Mouse (Mus musculus): ENCODE results near the gene Hykk.
A peak's percentile ranks its signal among the peaks of the same experiment; 100 is the strongest.

Gene Hykk

DNA sequence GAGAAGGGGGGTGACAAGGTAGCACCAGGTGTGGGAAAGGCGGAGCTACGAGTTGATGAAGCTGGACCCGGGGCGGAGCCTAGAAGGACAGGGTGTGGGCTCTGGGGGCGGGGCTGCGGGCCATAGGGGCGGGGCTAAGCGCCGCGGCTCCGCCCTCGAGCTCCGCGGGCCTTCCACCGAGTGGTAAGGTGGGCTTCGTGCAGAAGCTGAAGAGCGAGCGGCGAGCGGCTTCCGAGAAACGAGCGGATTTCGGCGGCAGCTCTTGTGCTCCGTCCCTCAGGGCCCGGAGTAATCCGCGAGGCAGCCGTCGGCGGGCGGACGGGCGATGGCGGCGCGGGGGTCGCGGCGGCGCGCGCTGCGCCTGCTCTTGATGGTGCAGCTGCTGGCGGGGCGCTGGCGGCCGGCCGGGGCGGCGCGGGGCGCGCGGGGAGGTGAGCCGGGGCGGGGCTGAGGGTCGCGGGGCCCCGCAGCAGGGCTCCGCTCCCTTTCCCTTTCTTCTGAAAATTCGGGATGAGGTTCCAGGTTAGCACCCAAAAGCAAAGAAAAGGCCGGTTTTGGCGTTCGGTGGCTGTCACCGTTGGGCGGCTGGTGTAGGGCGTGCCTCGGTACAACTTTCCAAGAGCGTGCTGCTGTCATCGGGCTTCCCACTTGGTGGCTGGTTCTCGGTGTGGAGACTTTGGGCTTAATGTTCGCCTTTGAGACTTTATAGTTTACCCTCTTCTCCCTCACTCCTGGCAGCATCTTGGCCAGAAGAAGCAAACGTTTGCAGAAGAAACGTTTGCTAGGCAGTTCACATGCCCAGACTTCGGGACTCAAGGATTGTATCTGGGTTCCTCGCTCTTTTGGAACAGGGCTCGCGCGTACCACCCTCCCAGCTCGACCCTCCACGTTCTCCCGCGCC lies 64.5 kb downstream of the Hykk start:
- DNase-seq (ENCODE audit: low spot score in 2 of 2) = peak in 1 of 2 experiments; percentile 61

DNA sequence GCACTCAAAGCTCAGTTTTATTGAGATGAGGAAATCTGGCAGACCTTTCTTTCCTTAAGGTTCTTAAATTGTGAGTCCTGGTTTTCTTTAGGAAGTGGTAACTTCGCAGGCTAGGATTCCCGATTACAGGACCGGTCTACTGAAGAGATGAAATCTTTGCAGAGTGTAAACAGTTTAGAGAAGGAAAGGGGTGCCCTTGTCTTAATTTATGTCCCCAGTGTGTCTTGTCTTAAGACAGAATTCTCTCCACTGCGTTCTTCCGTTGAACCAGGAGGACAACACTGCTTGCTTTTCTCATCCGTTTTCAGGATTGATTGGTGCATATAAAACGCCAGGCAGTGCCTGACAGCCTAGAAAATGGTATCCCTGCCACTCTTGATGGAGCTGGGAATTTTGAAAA lies 65.3 kb downstream of the Hykk start:
- peak in 1 of 2 experiments; percentile 14 for DNase-seq (ENCODE audit: low spot score in 2 of 2)

DNA sequence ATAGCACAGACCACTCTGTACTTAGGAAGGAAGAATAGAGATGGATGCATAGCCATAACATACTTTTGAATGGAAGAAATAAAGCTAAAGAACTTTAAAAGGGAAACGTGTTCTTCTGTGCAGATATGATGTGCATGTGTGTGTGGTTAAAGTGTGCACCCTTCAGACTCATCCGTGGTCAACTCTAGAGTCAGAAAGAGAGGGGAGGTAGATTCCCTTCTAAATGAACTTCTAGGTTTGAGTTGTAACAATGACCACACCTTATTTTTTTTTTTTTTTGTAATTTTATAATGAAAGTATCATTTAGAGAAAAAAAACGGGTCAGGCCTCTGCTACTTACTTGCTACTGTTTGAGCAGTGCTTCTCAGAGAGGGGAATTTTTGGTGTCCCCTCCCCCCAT lies 73.3 kb downstream of the Hykk start:
- no peak for DNase-seq (ENCODE audit: low spot score in 2 of 2)

DNA sequence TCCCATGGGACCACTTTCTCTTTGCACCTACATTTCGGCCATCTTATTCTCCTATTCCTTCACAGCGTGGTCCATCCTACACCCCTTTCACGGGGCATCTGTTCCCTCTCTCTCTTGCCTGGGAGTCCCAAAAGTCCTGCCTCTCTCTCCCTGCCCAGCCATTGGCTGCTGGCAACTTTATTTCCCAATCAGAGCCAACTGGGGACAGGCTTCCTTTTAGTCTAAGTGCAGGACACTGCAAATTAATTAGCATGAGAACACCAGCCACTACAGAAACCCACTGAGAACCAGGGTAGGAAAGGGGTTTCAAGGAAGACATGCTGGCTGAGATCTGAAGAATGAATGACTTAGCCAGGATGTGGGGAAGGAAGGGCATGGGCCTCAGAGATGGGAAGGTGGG lies 77.3 kb downstream of the Hykk start:
- peak in 1 of 2 experiments; percentile 46 for DNase-seq (ENCODE audit: low spot score in 2 of 2)

DNA sequence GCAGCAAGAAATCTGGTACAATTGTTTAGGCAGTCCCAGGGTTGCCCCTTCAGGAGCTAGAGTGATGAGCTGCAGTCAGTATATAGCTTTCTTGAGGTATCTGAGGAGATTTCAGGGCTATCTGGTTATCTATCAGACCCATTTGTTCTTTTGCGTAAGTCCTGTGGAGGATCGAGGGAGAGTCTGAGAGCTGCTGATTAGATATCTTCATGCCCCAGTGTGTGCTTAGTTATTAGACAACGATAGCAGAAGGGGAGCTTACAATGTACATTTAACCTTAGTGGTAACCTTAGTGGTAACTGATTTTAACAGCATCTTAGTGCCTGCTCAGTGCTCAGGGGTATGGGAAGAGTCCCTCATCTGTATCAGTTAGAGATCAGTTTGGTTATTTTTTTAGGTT lies 78.6 kb downstream of the Hykk start:
- no peak for DNase-seq (ENCODE audit: low spot score in 2 of 2)

All from spleen, postnatal 4 days (tissue).